Comparison of ENCODE assay signal across 9 mouse cellular contexts in genomic region chr5:140869034-140869433, GRCm38 (mm10). TPM values are rescaled to one million over a fixed set of nuclear protein-coding genes. Genes with fewer than 3 reads are reported as not detected.
DNase-seq lines count a peak whose midpoint lies in the region; ATAC-seq and TF ChIP-seq lines count a peak whose summit lies in the region.
"Had no signal": no experiment of that assay in that cellular context is flagged by ENCODE, and none has a peak within 500 bp of the region (broad histone marks: within the 10 kb centered on the region; RNA-seq: fewer than 3 reads in every experiment).

No protein-coding gene starts in this region.

- no peak for TF ChIP-seq POLR2A in heart, adult 2 months (IDR thresholded peaks at IDR 0.05; ENCODE audit: insufficient read depth, low read depth, low read length)

- no peak overlapping the region for H3K4me2 ChIP-seq in forebrain, embryonic 16.5 days (ENCODE audit: low read length)
- H3K4me2 ChIP-seq: embryonic facial prominence, embryonic 13.5 days had no signal

- 0 out of 2 replicates have a peak, but pooled peaks have one; percentile 17 for ATAC-seq in granulocyte monocyte progenitor cell, adult 5-6 weeks (replicated peaks; ENCODE audit: poor library complexity, severe bottlenecking)
- no peak for ATAC-seq in forebrain, embryonic 16.5 days

- H3K9me3 ChIP-seq in heart, embryonic 10.5 days = no peaks in the 10 kb centered on the region
- H3K9me3 ChIP-seq in forebrain, embryonic 16.5 days (ENCODE audit: control insufficient read depth, low read length) = no peaks in the 10 kb centered on the region
- H3K9me3 ChIP-seq: embryonic facial prominence, embryonic 13.5 days had no signal

- H3K79me2 ChIP-seq in heart, adult 2 months (replicated peaks; ENCODE audit: control insufficient read depth, insufficient read depth, low read length) = no peaks in the 10 kb centered on the region

- H3K4me3 ChIP-seq in heart, adult 2 months = no peak overlapping the region
- no peak overlapping the region for H3K4me3 ChIP-seq in heart, embryonic 10.5 days
- H3K4me3 ChIP-seq in forebrain, embryonic 16.5 days (replicated peaks; ENCODE audit: low read length) = no peak overlapping the region
- H3K4me3 ChIP-seq: embryonic facial prominence, embryonic 13.5 days had no signal

- no peaks in the 10 kb centered on the region for H3K4me1 ChIP-seq in heart, adult 2 months (ENCODE audit: control insufficient read depth, insufficient read depth, low read length)
- peaks cover 24% of the 10 kb centered on the region for H3K4me1 ChIP-seq in heart, embryonic 10.5 days
- peaks cover 6% of the 10 kb centered on the region; the same call in 1 of the 2 replicates for H3K4me1 ChIP-seq in forebrain, embryonic 16.5 days (replicated peaks; ENCODE audit: control insufficient read depth, insufficient read depth, low read length)

- H3K27ac ChIP-seq in heart, adult 2 months = no peak overlapping the region
- no peak overlapping the region for H3K27ac ChIP-seq in heart, embryonic 10.5 days
- no peak overlapping the region for H3K27ac ChIP-seq in forebrain, embryonic 16.5 days (ENCODE audit: low read length)
- H3K27ac ChIP-seq: embryonic facial prominence, embryonic 13.5 days had no signal

- DNase-seq in heart, adult 2 months = peak in 1 of 2 experiments; percentile 32
- DNase-seq in heart, embryonic 10.5 days (ENCODE audit: low spot score) = no peak
- peak; percentile 56 to 69 for DNase-seq in CD8-positive naive resting alpha-beta T cell, adult 2 months (ENCODE audit: low read depth in 2 of 2, low spot score in 2 of 2)
- DNase-seq in adrenal gland, postnatal 25 days = peak; percentile 42
- peak; percentile 40 to 60 for DNase-seq in left cerebral cortex, postnatal 36 days (ENCODE audit: low spot score in 2 of 2)
- DNase-seq in retina, postnatal 1 day = peak; percentile 75

- no peaks in the 10 kb centered on the region for H3K36me3 ChIP-seq in heart, adult 2 months (ENCODE audit: control insufficient read depth, insufficient read depth, low read length)
- no peaks in the 10 kb centered on the region for H3K36me3 ChIP-seq in heart, embryonic 10.5 days
- no peaks in the 10 kb centered on the region for H3K36me3 ChIP-seq in forebrain, embryonic 16.5 days (ENCODE audit: control insufficient read depth, insufficient read depth)
- H3K36me3 ChIP-seq: embryonic facial prominence, embryonic 13.5 days had no signal

- H3K9ac ChIP-seq in heart, adult 2 months (ENCODE audit: low read depth, low read length) = no peak overlapping the region
- no peak overlapping the region for H3K9ac ChIP-seq in forebrain, embryonic 16.5 days (replicated peaks; ENCODE audit: low read depth, low read length)
- H3K9ac ChIP-seq: embryonic facial prominence, embryonic 13.5 days had no signal

- H3K27me3 ChIP-seq in heart, adult 2 months (ENCODE audit: control insufficient read depth, insufficient read depth, low read length) = no peaks in the 10 kb centered on the region
- peaks cover 2% of the 10 kb centered on the region; the same call in 1 of the 2 replicates for H3K27me3 ChIP-seq in heart, embryonic 10.5 days (ENCODE audit: insufficient read depth, poor library complexity, severe bottlenecking)
- peaks cover 11% of the 10 kb centered on the region; the same call in 1 of the 2 replicates for H3K27me3 ChIP-seq in forebrain, embryonic 16.5 days (replicated peaks; ENCODE audit: control insufficient read depth, insufficient read depth, low read length)

- intact Hi-C loops in heart, adult 2 months (cut with DNase I) = no loop called here
- intact Hi-C loops in left cerebral cortex, postnatal 36 days (cut with DNase I) = no loop called here

- TF ChIP-seq CTCF in heart, adult 2 months (IDR thresholded peaks at IDR 0.05) = peak; percentile 79

- 55% methylated on average over 2 of the region's 2 CpGs for WGBS in heart, adult 2 months
- 48% methylated on average over 2 of the region's 2 CpGs for WGBS in heart, embryonic 10.5 days
- 75% methylated on average over 2 of the region's 2 CpGs for WGBS in forebrain, embryonic 16.5 days

- 0 out of 2 replicates have a peak, but pooled peaks have one; percentile 22 for TF ChIP-seq EP300 in heart, adult 2 months (IDR thresholded peaks at IDR 0.05; ENCODE audit: insufficient read depth, low read depth, low read length)

RNA-seq across cellular contexts. Expression of gene Gna12, which starts 38.8 kb away (rescaled TPM):
- total RNA-seq in heart, adult 2 months (2021) = 100 to 1,000 TPM; 118 to 136 TPM
- 117 and 136 TPM in 2 replicates for polyA plus RNA-seq in heart, adult 2 months (2012; rRNA removed)
- polyA plus RNA-seq in heart, embryonic 10.5 days (2016; fragmentation: Nextera tagmentation; extraction: Ambion mirVana) = 12.5 and 17.6 TPM in 2 replicates
- total RNA-seq in adrenal gland, postnatal 25 days (2021) = 129 and 166 TPM in 2 replicates
- 42.3 and 44.7 TPM in 2 replicates for total RNA-seq in granulocyte monocyte progenitor cell, adult 5-6 weeks (2014; fragmentation: Nextera tagmentation)
- 34.9 and 35.3 TPM in 2 replicates for total RNA-seq in granulocyte monocyte progenitor cell, adult 5-6 weeks (2017)
- 10 to 100 TPM; 67.4 to 86.6 TPM for total RNA-seq in left cerebral cortex, postnatal 36 days (2021)
- 13.5 and 14.4 TPM in 2 replicates for polyA plus RNA-seq in forebrain, embryonic 16.5 days (2015; fragmentation: Nextera tagmentation; extraction: Ambion mirVana)
